Mouse (Mus musculus): ENCODE data around the gene Xpo4. TPM values are rescaled to one million over a fixed set of nuclear protein-coding genes. Genes with fewer than 3 reads are reported as not detected.

Gene Xpo4
- polyA plus RNA-seq, 1 experiment from 2014 or later: 23.4 TPM

- no peaks in the 10 kb centered on the region for H3K36me3 ChIP-seq
- ATAC-seq (ENCODE audit: borderline replicate concordance, extremely low read depth, low FRiP score, low TSS enrichment): no peak
- H3K4me2 ChIP-seq: no peak overlapping the region
- H3K9ac ChIP-seq: no peak overlapping the region
- H3K4me3 ChIP-seq: no peak overlapping the region
- no peaks in the 10 kb centered on the region for H3K9me3 ChIP-seq
- peaks cover 43% of the 10 kb centered on the region for H3K4me1 ChIP-seq
- H3K27me3 ChIP-seq: no peaks in the 10 kb centered on the region
- WGBS: 42% methylated on average over 3 of the region's 3 CpGs
- no peak overlapping the region for H3K27ac ChIP-seq
These were observed 132.0 kb downstream of the Xpo4 start for GRCm38 (mm10) chr14:57533214-57533613.

- peaks cover 37% of the 10 kb centered on the region for H3K4me1 ChIP-seq
- 94% methylated on average over 3 of the region's 3 CpGs for WGBS
These were observed 132.7 kb downstream of the Xpo4 start for GRCm38 (mm10) chr14:57532577-57532976.

DNA sequence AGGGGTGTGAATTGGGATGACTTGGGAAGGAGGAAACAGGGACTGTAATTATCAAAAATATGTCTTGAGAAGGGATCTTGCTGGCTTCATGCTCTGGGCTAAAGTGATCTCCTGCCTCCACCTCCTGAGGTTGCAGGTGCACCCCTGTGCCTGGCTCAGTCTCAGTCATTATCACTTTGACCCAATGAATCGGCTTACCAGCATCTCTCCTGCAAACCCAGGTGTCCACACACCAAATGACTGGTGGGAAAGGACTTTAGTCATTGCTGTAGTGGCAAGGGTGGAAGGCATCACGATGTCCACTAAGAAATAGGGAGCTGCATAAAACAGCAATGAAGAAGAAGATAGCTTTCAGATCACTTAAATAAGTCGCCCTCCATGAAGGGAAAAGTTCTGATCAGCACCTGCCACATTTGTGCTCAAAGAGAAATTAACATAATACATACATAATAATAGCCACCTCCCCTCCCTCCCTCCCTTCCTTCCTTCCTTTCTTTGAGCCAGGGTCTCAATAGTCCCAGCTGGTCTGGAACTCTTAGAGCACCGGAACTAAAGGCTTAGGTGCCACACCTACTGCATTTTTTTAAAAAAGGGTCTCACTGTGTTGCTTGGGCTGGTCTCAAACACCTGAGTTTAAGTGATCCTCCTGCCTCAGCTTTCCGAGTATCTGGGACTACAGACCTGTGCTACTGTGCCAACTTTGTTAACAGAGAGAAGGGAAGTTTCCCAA, 135.3 kb downstream of the Xpo4 start:
- H3K27ac ChIP-seq: no peak overlapping the region
- ATAC-seq (ENCODE audit: borderline replicate concordance, extremely low read depth, low FRiP score, low TSS enrichment): no peak
- H3K9me3 ChIP-seq: no peaks in the 10 kb centered on the region
- no peak overlapping the region for H3K4me3 ChIP-seq
- H3K4me1 ChIP-seq: peaks cover 18% of the 10 kb centered on the region
- H3K4me2 ChIP-seq: no peak overlapping the region
- H3K27me3 ChIP-seq: no peaks in the 10 kb centered on the region
- H3K36me3 ChIP-seq: no peaks in the 10 kb centered on the region
- WGBS: 65% methylated on average over 5 of the region's 5 CpGs
- H3K9ac ChIP-seq: no peak overlapping the region

More at GRCm38 (mm10) chr14:57532577-57532976, 132.7 kb downstream of the Xpo4 start:
- Histone ChIP-seq H3K4me2 (no peak overlapping the region), H3K27me3 (no peaks in the 10 kb centered on the region), H3K36me3 (no peaks in the 10 kb centered on the region), H3K27ac (no peak overlapping the region), H3K9me3 (no peaks in the 10 kb centered on the region), H3K4me3 (no peak overlapping the region), H3K9ac (no peak overlapping the region)
- ATAC-seq (ENCODE audit: borderline replicate concordance, extremely low read depth, low FRiP score, low TSS enrichment): no peak

DNA sequence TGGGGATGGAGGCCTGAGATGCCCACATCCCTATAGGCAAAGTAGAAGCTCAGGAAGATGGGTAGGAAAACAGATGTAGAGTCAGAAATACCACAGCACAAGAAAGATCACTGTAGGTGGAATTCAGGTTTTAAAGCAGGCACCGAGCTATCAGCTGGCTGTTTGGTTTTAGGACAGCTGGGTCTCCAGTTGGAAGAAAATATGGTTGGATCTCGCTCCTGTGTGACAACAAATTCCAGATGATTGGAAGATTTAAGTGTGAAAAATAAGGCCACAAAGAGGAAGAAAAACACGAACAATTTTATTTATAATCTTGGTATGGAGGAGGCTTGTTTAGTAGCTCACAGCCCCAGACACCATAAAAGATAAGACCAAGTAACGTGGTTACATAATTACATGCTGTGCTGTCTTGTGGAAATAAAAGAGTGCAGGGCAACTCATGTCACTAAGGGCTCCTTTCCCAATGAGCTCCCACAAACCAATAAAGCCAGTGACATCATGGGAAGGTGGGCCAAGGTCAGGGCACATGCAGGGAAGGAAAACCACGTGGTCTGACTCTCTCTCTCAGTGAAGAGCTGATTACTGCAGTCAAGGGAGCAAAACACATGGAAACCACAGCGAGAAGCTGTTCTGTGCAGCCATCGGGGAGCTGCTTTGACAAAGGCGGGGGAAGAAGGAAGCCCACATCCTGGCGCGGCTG, 136.0 kb downstream of the Xpo4 start:
- Histone ChIP-seq H3K27me3 (no peaks in the 10 kb centered on the region), H3K4me3 (no peak overlapping the region), H3K27ac (no peak overlapping the region), H3K4me1 (peaks cover 11% of the 10 kb centered on the region), H3K9me3 (no peaks in the 10 kb centered on the region), H3K4me2 (no peak overlapping the region), H3K36me3 (no peaks in the 10 kb centered on the region), H3K9ac (no peak overlapping the region)
- 55% methylated on average over 10 of the region's 10 CpGs for WGBS
- no peak for ATAC-seq (ENCODE audit: borderline replicate concordance, extremely low read depth, low FRiP score, low TSS enrichment)

- 28% methylated on average over 2 of the region's 2 CpGs for WGBS
- no peak for ATAC-seq (ENCODE audit: borderline replicate concordance, extremely low read depth, low FRiP score, low TSS enrichment)
- no peak overlapping the region for H3K4me2 ChIP-seq
- no peaks in the 10 kb centered on the region for H3K9me3 ChIP-seq
- H3K9ac ChIP-seq: no peak overlapping the region
- H3K4me3 ChIP-seq: no peak overlapping the region
- H3K27ac ChIP-seq: no peak overlapping the region
- H3K27me3 ChIP-seq: no peaks in the 10 kb centered on the region
- no peaks in the 10 kb centered on the region for H3K36me3 ChIP-seq
- H3K4me1 ChIP-seq: peaks cover 6% of the 10 kb centered on the region; the same call in 1 of the 2 replicates
These were observed 137.6 kb downstream of the Xpo4 start for GRCm38 (mm10) chr14:57527598-57527997.

Other genes with a start within 250 kb of the Xpo4 start
- gene Ift88, start 241.4 kb downstream of the Xpo4 start, polyA plus RNA-seq (2015; fragmentation: Nextera tagmentation; extraction: Ambion mirVana): 12.8 and 16.2 TPM in 2 replicates
- 5.2 and 6.1 TPM in 2 replicates for gene Il17d, start 140.7 kb downstream of the Xpo4 start, polyA plus RNA-seq (2015; fragmentation: Nextera tagmentation; extraction: Ambion mirVana)
- 106 and 108 TPM in 2 replicates for gene Eef1akmt1, start 93.8 kb downstream of the Xpo4 start, polyA plus RNA-seq (2015; fragmentation: Nextera tagmentation; extraction: Ambion mirVana)
- not detected in 2 replicates for gene Gm49361, start 80.7 kb upstream of the Xpo4 start, polyA plus RNA-seq (2015; fragmentation: Nextera tagmentation; extraction: Ambion mirVana)
- 23.8 and 25.6 TPM in 2 replicates for gene Lats2, start 93.0 kb upstream of the Xpo4 start, polyA plus RNA-seq (2015; fragmentation: Nextera tagmentation; extraction: Ambion mirVana)
- 23.0 and 24.5 TPM in 2 replicates for gene Sap18, start 132.8 kb upstream of the Xpo4 start, polyA plus RNA-seq (2015; fragmentation: Nextera tagmentation; extraction: Ambion mirVana)
- gene Ska3, start 160.8 kb upstream of the Xpo4 start, polyA plus RNA-seq (2015; fragmentation: Nextera tagmentation; extraction: Ambion mirVana): 45.0 and 46.9 TPM in 2 replicates
- gene Mrpl57, start 160.8 kb upstream of the Xpo4 start, polyA plus RNA-seq (2015; fragmentation: Nextera tagmentation; extraction: Ambion mirVana): 132 and 140 TPM in 2 replicates
- 72.3 and 76.7 TPM in 2 replicates for gene Zdhhc20, start 224.8 kb upstream of the Xpo4 start, polyA plus RNA-seq (2015; fragmentation: Nextera tagmentation; extraction: Ambion mirVana)